Mouse (Mus musculus) heart, postnatal 0 days (tissue): Measurements from ENCODE around the gene Smim15. TPM values are rescaled to one million over a fixed set of nuclear protein-coding genes. Genes with fewer than 3 reads are reported as not detected.

Source experiments
- ATAC-seq: fragments of 200-750 bp; cut with Nextera tagmentation; 2 replicates; pipeline ENCODE4 v1.8.0; 2017; ENCODE audit warnings: low read depth, moderate number of reproducible peaks, moderate library complexity; ENCODE audit not compliant: insufficient read depth
- DNase-seq: peaks from one replicate; pipeline ENCODE4 v3.0.0-alpha.2; 2016; ENCODE audit warnings: low spot score
- H3K27ac ChIP-seq: fragments of 300-500 bp; sonication (generic); 2 replicates; pipeline ENCODE4 v1.5.1; 2014; ENCODE audit warnings: low read depth, mild to moderate bottlenecking
- H3K27me3 ChIP-seq: fragments of 300-500 bp; sonication (generic); 2 replicates; pipeline ENCODE4 v1.6.1; 2014; ENCODE audit warnings: low read length, mixed read lengths; ENCODE audit not compliant: control insufficient read depth, insufficient read depth
- H3K36me3 ChIP-seq: fragments of 300-500 bp; sonication (generic); replicated peaks from 2 replicates; pipeline ENCODE4 v1.6.1; 2014; ENCODE audit warnings: low read length, mixed read lengths; ENCODE audit not compliant: control insufficient read depth, insufficient read depth
- H3K4me1 ChIP-seq: fragments of 300-500 bp; sonication (generic); 2 replicates; pipeline ENCODE4 v1.6.1; 2014; ENCODE audit warnings: antibody characterized with exemption; ENCODE audit not compliant: control insufficient read depth, insufficient read depth
- H3K4me2 ChIP-seq: fragments of 300-500 bp; sonication (generic); 2 replicates; pipeline ENCODE4 v1.6.1; 2014; ENCODE audit warnings: low read depth, mild to moderate bottlenecking, low read length, moderate library complexity
- H3K4me3 ChIP-seq: fragments of 300-500 bp; sonication (generic); 2 replicates; pipeline ENCODE4 v1.5.1; 2014; ENCODE audit warnings: low read depth, low read length
- H3K9ac ChIP-seq: fragments of 300-500 bp; sonication (generic); replicated peaks from 2 replicates; pipeline ENCODE4 v1.6.1; 2014; ENCODE audit warnings: low read depth, low read length, mixed read lengths
- H3K9me3 ChIP-seq: fragments of 300-500 bp; sonication (generic); replicated peaks from 2 replicates; pipeline ENCODE4 v1.6.1; 2016; ENCODE audit warnings: low read length; ENCODE audit not compliant: control insufficient read depth
- CTCF ChIP-seq: IDR thresholded peaks from 2 replicates; pipeline ENCODE4 v1.5.1; 2016; ENCODE audit warnings: antibody characterized with exemption, control low read depth, low read depth
- EP300 ChIP-seq: IDR thresholded peaks from 2 replicates; pipeline ENCODE4 v1.6.1; 2016; ENCODE audit warnings: antibody characterized with exemption, low read depth
- WGBS: fragments of 180-500 bp; shearing (Covaris S2); extraction: QIAGEN DNeasy Blood & Tissue Kit; methylation state at CpG from one replicate; pipeline ENCODE4 v1.1.7; 2014; 5-methylcytosine and 5-hydroxymethylcytosine counted together
- polyA plus RNA-seq: library from polyadenylated mRNA; unstranded; fragments of >200 nt; fragmentation: Nextera tagmentation; extraction: Ambion mirVana; gene quantifications from 2 replicates; pipeline ENCODE4 v1.2.1, GENCODE M21; 2015
- total RNA-seq: library from RNA; depleted of rRNA; stranded (reverse); fragments of >200 nt; gene quantifications from 2 replicates; pipeline ENCODE4 v1.2.3, GENCODE M21; 2014; ENCODE audit warnings: low replicate concordance; rRNA removed

Gene Smim15
- total RNA-seq, result 22.5 and 50.7 TPM in 2 replicates
- 23.0 and 25.0 TPM in 2 replicates for polyA plus RNA-seq

- under 1% methylated on average over 66 of the region's 71 CpGs for WGBS
- ATAC-seq, result peak; percentile 98
- DNase-seq, result peak; percentile 86
- H3K4me3 ChIP-seq, result peak within 1 kb of the TSS; percentile 90
- H3K4me2 ChIP-seq, result peak within 1 kb of the TSS; percentile 99
- TF ChIP-seq EP300 (peak; percentile 75), CTCF (no peak)
- peak within 1 kb of the TSS; percentile 88 for H3K9ac ChIP-seq
- H3K27me3 ChIP-seq, result no peaks in the 10 kb centered on the region
- peaks cover 8% of the 10 kb centered on the region; the same call in 1 of the 2 replicates for H3K4me1 ChIP-seq
- H3K36me3 ChIP-seq, result peaks cover 15% of the 10 kb centered on the region
- no peaks in the 10 kb centered on the region for H3K9me3 ChIP-seq
- peak within 1 kb of the TSS; percentile 93 for H3K27ac ChIP-seq
Measured at GRCm38 (mm10) chr13:108044222-108044941, at the start of gene Smim15. Gene Smim15, plus strand, starts transcription at chr13:108044446.

- ATAC-seq (no peak), DNase-seq (no peak)
- Histone ChIP-seq H3K4me1 (no peaks in the 10 kb centered on the region), H3K27ac (no peak overlapping the region), H3K27me3 (no peaks in the 10 kb centered on the region), H3K36me3 (no peaks in the 10 kb centered on the region), H3K4me3 (no peak overlapping the region), H3K9me3 (no peaks in the 10 kb centered on the region), H3K4me2 (no peak overlapping the region), H3K9ac (no peak overlapping the region)
- WGBS, result 72% methylated on average over 7 of the region's 7 CpGs
- TF ChIP-seq EP300 (no peak), CTCF (no peak)
Measured at GRCm38 (mm10) chr13:107995211-107995610, 49.0 kb upstream of the Smim15 start.

DNA sequence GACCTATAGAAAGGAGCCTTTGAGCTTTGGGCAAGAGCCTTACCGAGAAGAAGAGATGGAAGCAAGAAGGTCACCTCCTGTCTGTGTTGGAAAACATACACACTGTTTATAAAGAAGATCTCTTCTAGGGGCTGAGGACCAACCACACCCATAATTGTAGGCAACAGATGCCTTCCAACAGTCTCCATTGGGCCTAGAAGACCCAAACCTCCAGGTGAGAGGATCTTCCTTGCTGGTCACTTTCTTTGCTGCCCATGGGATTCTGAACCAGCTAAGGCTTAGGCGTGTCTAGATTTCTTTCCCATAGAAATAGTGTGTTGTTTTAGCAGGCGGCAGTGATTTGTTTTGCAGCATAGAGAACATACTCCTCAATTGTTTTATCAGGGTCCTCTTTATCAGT lies 47.9 kb upstream of the Smim15 start:
- no peak overlapping the region for H3K9ac ChIP-seq
- no peaks in the 10 kb centered on the region for H3K9me3 ChIP-seq
- no peak overlapping the region for H3K27ac ChIP-seq
- ATAC-seq, result no peak
- DNase-seq, result no peak
- no peaks in the 10 kb centered on the region for H3K27me3 ChIP-seq
- H3K4me2 ChIP-seq, result no peak overlapping the region
- no peaks in the 10 kb centered on the region for H3K36me3 ChIP-seq
- WGBS, result 76% methylated on average over 3 of the region's 3 CpGs
- no peaks in the 10 kb centered on the region for H3K4me1 ChIP-seq
- H3K4me3 ChIP-seq, result no peak overlapping the region
- no peak for TF ChIP-seq CTCF
- TF ChIP-seq EP300, result no peak

DNA sequence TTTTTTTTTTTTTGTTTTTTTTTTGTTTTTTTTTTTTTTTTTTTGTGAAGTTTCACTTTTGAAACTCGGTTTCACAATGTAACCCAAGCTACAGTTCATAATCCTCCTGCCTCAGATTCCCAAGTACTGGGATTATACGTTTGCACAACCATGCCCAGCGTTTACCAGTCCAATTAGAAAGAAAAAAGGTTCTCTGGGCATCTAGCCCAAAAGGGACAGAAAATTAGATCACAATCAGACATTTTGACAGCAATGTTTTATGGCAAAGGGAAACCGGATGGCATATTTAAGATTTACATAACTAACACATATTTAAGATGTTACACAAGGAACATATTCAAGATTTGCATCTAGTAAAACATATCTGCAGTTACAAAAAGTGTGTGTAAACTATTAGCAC lies 36.4 kb upstream of the Smim15 start:
- TF ChIP-seq CTCF, result no peak
- TF ChIP-seq EP300, result no peak
- Histone ChIP-seq H3K27ac (no peak overlapping the region), H3K4me3 (no peak overlapping the region), H3K9ac (no peak overlapping the region), H3K36me3 (no peaks in the 10 kb centered on the region), H3K4me2 (no peak overlapping the region), H3K9me3 (peaks cover 3% of the 10 kb centered on the region; the same call in 1 of the 2 replicates), H3K27me3 (no peaks in the 10 kb centered on the region), H3K4me1 (no peaks in the 10 kb centered on the region)
- 78% methylated on average over 4 of the region's 4 CpGs for WGBS
- ATAC-seq (no peak), DNase-seq (no peak)

- TF ChIP-seq CTCF (no peak), EP300 (no peak)
- no peaks in the 10 kb centered on the region for H3K4me1 ChIP-seq
- DNase-seq (no peak), ATAC-seq (no peak)
- no peak overlapping the region for H3K4me3 ChIP-seq
- H3K27ac ChIP-seq, result no peak overlapping the region
- H3K9me3 ChIP-seq, result peaks cover 3% of the 10 kb centered on the region; the same call in 1 of the 2 replicates
- WGBS, result 80% methylated on average over 8 of the region's 8 CpGs
- no peak overlapping the region for H3K9ac ChIP-seq
- no peaks in the 10 kb centered on the region for H3K36me3 ChIP-seq
- H3K4me2 ChIP-seq, result no peak overlapping the region
- H3K27me3 ChIP-seq, result no peaks in the 10 kb centered on the region
Measured at GRCm38 (mm10) chr13:108013110-108013509, 31.1 kb upstream of the Smim15 start.

DNA sequence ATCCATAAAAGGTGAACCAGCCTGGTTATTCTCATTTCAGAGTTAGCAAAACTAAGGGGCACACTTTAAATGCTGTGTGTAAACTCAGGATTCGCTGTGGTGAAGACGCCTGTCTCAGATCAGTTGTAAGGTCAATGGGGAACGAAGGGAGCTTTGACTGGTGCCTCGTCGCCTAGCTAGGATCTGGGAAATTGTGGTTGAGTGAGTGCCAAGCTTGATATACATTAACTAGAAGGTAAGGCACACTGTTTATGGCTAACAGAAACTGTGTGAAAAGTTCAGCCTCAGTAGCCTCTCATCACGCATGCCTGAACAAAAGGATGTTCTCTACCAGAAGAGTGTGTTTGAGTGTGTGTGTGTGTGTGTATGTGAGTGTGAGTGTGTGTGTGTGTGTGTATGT lies 30.4 kb upstream of the Smim15 start:
- no peaks in the 10 kb centered on the region; the same call in 1 of the 2 replicates for H3K9me3 ChIP-seq
- no peaks in the 10 kb centered on the region for H3K36me3 ChIP-seq
- ATAC-seq (no peak), DNase-seq (no peak)
- no peak overlapping the region for H3K4me2 ChIP-seq
- no peak overlapping the region for H3K4me3 ChIP-seq
- 84% methylated on average over 6 of the region's 6 CpGs for WGBS
- no peak overlapping the region for H3K9ac ChIP-seq
- no peaks in the 10 kb centered on the region for H3K27me3 ChIP-seq
- H3K27ac ChIP-seq, result no peak overlapping the region
- H3K4me1 ChIP-seq, result no peaks in the 10 kb centered on the region
- TF ChIP-seq EP300 (no peak), CTCF (no peak)
